Mouse (Mus musculus) left cerebral cortex, postnatal 25 days (tissue): ENCODE data around the gene Amdhd2. TPM values are rescaled to one million over a fixed set of nuclear protein-coding genes. Genes with fewer than 3 reads are reported as not detected.
"Not testable (repeated sequence)": the region's sequence is repeated elsewhere in the genome, so short reads cannot be mapped to it uniquely, and the experiment has no call there.

Experiments
- DNase-seq, 2 experiments: peaks; one replicate each; pipeline ENCODE4 v3.0.0; 2022; ENCODE audit warnings: low spot score in 2 of 2, mixed read lengths in 1 of 2
- intact Hi-C: fragments of 180-260 bp; cut with DNase I; formaldehyde crosslinking; loops from one replicate; pipeline ENCODE4 v1.15.1; 2025
- total RNA-seq, 2 experiments: library from RNA; stranded (reverse); gene quantifications; 2 replicates each; pipeline ENCODE4 v1.2.3; 2021

Gene Amdhd2
- total RNA-seq, 2 experiments from 2014 or later = 25.9 to 28.3 TPM

DNA sequence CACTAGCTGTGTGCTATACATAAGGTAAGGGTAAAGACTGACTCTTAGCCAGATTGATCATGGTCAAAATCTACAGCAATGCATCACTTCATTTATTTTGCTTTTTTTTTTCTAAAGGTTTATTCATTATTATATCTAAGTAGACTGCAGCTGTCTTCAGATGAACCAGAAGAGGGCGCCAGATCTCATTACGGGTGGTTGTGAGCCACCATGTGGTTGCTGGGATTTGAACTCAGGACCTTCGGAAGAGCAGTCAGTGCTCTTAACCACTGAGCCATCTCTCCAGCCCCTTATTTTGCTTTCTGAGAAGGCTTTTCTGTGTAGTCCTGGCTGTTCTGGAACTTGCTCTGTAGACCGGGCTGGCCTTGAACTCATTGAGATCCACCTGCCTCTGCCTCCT lies 30.6 kb downstream of the Amdhd2 start:
- DNase-seq, intact Hi-C loops: not testable (repeated sequence)

DNA sequence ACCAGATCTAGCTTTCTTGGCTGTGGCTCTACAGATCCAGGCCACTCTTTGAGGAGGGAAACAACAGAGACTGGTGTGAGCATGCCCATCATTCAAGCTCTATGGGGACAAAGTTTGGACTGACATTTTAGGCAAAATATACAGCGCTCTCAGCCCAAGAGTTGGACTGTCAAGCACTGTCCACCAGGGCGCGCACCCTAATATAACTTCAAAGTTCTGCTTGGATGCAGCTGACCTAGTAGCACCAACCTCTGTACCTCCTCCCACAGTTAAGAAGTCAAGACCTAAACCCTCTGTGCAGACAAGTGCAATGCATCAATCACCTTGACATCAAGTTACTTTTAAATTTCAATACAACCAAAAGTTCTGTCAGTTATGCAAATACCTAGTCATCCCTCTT lies 32.0 kb downstream of the Amdhd2 start:
- intact Hi-C loops = no loop called here
- DNase-seq = no peak

DNA sequence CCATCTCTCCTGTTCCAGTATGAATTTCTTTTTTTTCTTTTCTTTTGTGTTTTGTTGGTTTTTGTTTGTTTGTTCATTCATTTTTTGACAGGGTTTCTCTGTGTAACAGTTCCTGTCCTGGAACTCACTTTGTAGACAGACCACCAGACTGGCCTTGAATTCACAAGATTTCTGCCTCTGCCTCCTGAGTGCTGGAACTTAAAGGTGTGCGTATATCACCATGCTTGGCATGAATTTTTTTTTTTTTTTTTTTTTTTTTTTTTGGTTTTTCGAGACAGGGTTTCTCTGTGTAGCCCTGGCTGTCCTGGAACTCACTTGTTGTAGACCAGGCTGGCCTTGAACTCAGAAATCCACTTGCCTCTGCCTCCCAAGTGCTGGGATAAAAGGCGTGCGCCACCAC lies 34.3 kb downstream of the Amdhd2 start:
- DNase-seq, intact Hi-C loops: not testable (repeated sequence)

DNA sequence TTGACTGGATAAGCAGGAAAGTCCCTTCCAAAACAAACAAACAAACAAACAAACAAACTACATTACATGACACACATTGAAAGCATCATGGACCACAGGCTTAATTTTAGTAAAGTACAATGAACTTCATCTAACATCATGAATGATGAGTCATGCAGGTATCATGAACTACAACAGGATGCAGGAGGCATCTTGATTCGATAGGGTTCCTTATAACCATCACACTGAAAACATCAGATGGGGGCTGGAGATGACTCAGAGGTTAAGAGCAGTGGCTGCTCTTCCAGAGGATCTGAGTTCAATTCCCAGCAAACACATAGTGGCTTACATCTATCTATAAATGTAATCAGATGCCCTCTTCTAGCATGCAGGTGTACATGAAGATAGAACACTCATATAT lies 36.0 kb downstream of the Amdhd2 start:
- intact Hi-C loops = no loop called here
- DNase-seq = no peak

DNA sequence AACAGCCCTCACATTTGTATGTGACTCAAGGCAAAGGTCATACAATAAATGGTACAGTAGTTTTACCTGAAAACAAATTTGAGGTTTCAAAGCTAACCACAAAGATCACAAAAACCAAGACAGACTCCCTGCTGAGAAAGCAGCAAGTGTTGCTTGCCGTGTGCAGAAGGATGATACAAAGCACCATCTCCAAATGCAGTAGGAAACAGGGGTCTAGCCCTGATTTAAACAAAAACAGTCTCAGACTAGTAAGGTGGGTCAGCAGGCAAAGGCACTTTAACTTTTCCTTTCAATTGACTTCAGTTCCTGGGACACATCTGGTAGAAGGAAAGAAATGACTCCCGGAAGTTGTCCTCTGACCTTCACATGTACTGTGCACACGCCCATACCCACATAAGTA lies 36.8 kb downstream of the Amdhd2 start:
- no peak for DNase-seq
- intact Hi-C loops = no loop called here

DNA sequence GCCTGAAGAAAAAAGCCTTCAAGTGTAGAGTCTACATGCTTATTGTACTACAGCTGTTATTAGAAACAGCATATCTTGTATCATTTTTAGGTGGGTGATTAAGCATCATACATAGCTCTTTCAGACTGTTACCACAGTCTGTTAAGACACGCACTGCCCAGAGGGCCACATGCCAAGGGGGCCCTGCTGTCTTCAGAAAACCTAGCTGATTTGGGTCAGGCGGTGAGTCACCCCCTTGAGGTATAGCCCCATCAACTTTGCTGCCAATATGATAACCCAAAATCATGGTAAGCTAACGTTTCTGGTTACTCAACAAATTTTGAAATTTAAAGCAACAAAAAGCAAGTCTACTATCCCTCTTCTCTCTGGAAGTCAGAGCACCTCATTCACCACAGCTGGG lies 44.1 kb downstream of the Amdhd2 start:
- intact Hi-C loops = no loop called here
- no peak for DNase-seq

DNA sequence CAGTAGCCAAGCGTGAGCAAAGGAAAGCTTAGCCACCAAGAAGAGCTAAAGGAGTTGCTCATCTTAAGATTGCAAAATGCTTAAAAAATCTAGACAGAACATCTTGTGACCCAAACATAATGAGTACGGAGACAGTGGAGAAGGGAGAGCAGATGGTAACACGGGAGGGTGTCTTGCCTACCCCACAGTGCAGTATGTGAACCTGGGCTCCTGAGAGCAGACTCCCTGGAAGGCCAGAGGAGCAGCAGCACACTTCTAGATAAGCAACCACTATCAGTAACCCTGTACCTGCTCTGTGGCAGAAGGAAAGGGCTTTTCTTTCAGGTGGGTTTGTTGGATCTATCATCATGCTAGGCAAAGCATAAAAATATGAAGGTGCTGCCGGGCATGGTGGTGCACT lies 50.5 kb downstream of the Amdhd2 start:
- intact Hi-C loops = no loop called here
- peak in 1 of 2 experiments; percentile 65 for DNase-seq

DNA sequence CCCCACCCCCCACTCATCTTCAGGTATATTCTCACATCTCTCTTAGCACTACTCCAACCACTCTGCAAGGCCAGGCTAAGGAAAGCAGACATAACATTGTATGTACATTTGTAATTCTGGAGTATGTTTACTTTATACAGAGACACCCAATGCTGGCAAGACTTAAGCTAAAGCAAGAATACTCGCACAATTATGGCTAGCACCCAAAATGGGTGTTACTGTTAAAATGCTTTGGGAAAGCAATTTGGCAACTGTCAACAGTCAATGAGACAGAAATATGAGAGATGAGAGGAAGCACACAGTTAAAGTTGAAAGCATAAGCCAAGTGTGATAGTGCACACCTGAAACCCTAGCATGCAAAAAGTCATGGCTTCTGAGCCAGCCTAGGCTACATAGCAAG lies 52.3 kb downstream of the Amdhd2 start:
- no peak for DNase-seq
- intact Hi-C loops = no loop called here

DNA sequence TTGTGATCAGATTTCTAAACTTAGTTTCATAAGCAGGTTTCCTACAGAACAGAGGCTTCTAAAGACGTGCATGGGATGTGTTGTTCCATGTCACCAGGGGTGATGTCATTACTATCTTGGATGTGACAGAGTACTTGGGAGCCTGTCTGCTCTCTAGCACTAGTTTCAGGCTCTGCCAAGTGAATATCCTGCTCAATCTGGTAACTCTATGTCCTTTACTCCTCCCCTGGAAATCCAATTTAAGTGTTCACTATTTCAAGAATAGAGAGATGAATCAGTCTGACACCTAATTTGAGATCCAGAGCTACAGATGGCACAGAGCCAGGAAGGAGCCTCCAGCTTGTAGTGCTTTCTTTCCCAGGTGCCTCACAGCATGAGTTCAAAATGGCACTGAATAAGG lies 54.7 kb downstream of the Amdhd2 start:
- DNase-seq = peak; percentile 55 to 72
- intact Hi-C loops = no loop called here

Other genes with a start within 250 kb of the Amdhd2 start
- gene Dcpp3, start 246.3 kb downstream of the Amdhd2 start, total RNA-seq = not detected
- not detected for gene Sbp, start 222.1 kb downstream of the Amdhd2 start, total RNA-seq
- not detected for gene Sbpl, start 208.5 kb downstream of the Amdhd2 start, total RNA-seq
- gene Prss30, start 183.2 kb downstream of the Amdhd2 start, total RNA-seq = under 1 TPM; 0.30 to 0.44 TPM
- gene Prss22, start 165.7 kb downstream of the Amdhd2 start, total RNA-seq = 1 to 10 TPM; 1.2 to 1.6 TPM
- gene Prss27, start 125.6 kb downstream of the Amdhd2 start, total RNA-seq = not detected
- 10 to 100 TPM; 25.7 to 27.0 TPM for gene Kctd5, start 90.3 kb downstream of the Amdhd2 start, total RNA-seq
- 100 to 1,000 TPM; 109 to 112 TPM for gene Pdpk1, start 12.8 kb downstream of the Amdhd2 start, total RNA-seq
- 1,000 to 10,000 TPM; 1,342 to 1,424 TPM for gene Atp6v0c, start 5.9 kb upstream of the Amdhd2 start, total RNA-seq
- gene Tbc1d24, start 41.8 kb upstream of the Amdhd2 start, total RNA-seq = 10 to 100 TPM; 63.7 to 68.9 TPM
- 10 to 100 TPM in 1 of 2 experiments, 1 to 10 TPM in 1; 9.8 to 10.8 TPM for gene Ntn3, start 45.8 kb upstream of the Amdhd2 start, total RNA-seq
- gene Tedc2, start 57.1 kb upstream of the Amdhd2 start, total RNA-seq = 1 to 10 TPM; 9.2 to 10.0 TPM
- gene Ccnf, start 87.7 kb upstream of the Amdhd2 start, total RNA-seq = 1 to 10 TPM; 6.5 to 6.9 TPM
- gene Abca17, start 187.3 kb upstream of the Amdhd2 start, total RNA-seq = 1 to 10 TPM; 1.2 to 1.4 TPM
- 10 to 100 TPM; 78.7 to 81.7 TPM for gene Abca3, start 188.2 kb upstream of the Amdhd2 start, total RNA-seq